Mouse (Mus musculus) hindbrain, embryonic 11.5 days (tissue): ENCODE data around the gene Srd5a2. TPM values are rescaled to one million over a fixed set of nuclear protein-coding genes. Genes with fewer than 3 reads are reported as not detected.

Source experiments
- ATAC-seq: fragments of 200-750 bp; cut with Nextera tagmentation; 2 replicates; pipeline ENCODE4 v1.8.0; 2017; ENCODE audit warnings: mild to moderate bottlenecking, moderate TSS enrichment, moderate library complexity; ENCODE audit not compliant: low FRiP score
- DNase-seq: peaks from one replicate; pipeline ENCODE4 v3.0.0-alpha.2; 2015; ENCODE audit warnings: low spot score
- H3K27ac ChIP-seq: fragments of 300-500 bp; sonication (generic); 2 replicates; pipeline ENCODE4 v1.5.1; 2014; ENCODE audit warnings: mild to moderate bottlenecking, low read depth, low read length
- H3K27me3 ChIP-seq: fragments of 300-500 bp; sonication (generic); 2 replicates; pipeline ENCODE4 v1.6.1; 2014; ENCODE audit warnings: mild to moderate bottlenecking, low read length, moderate library complexity, mixed read lengths; ENCODE audit not compliant: control insufficient read depth, insufficient read depth
- H3K36me3 ChIP-seq: fragments of 300-500 bp; sonication (generic); 2 replicates; pipeline ENCODE4 v1.6.1; 2014; ENCODE audit warnings: mild to moderate bottlenecking, low read length, moderate library complexity, mixed read lengths; ENCODE audit not compliant: control insufficient read depth, insufficient read depth
- H3K4me1 ChIP-seq: fragments of 300-500 bp; sonication (generic); replicated peaks from 2 replicates; pipeline ENCODE4 v1.6.1; 2014; ENCODE audit warnings: low read length, mixed read lengths; ENCODE audit not compliant: control insufficient read depth, insufficient read depth
- H3K4me2 ChIP-seq: fragments of 300-500 bp; sonication (generic); replicated peaks from 2 replicates; pipeline ENCODE4 v1.6.1; 2014; ENCODE audit warnings: mild to moderate bottlenecking, low read depth, low read length
- H3K4me3 ChIP-seq: fragments of 300-500 bp; sonication (generic); 2 replicates; pipeline ENCODE4 v1.5.1; 2014; ENCODE audit warnings: low read depth, low read length
- H3K9ac ChIP-seq: fragments of 300-500 bp; sonication (generic); 2 replicates; pipeline ENCODE4 v1.6.1; 2014; ENCODE audit warnings: low read depth, low read length
- H3K9me3 ChIP-seq: fragments of 300-500 bp; sonication (generic); 2 replicates; pipeline ENCODE4 v1.6.1; 2016; ENCODE audit warnings: low read length; ENCODE audit not compliant: control insufficient read depth
- WGBS: fragments of 180-500 bp; shearing (Covaris S2); extraction: QIAGEN DNeasy Blood & Tissue Kit; methylation state at CpG from one replicate; pipeline ENCODE4 v1.1.7; 2014; 5-methylcytosine and 5-hydroxymethylcytosine counted together
- polyA plus RNA-seq: library from polyadenylated mRNA; unstranded; fragments of >200 nt; fragmentation: Nextera tagmentation; extraction: Ambion mirVana; gene quantifications from 2 replicates; pipeline ENCODE4 v1.2.1, GENCODE M21; 2014

Srd5a2 gene
- polyA plus RNA-seq, 1 experiment from 2014 or later: not detected

GRCm38 (mm10) chr17:73970361-73971027 lies 77.2 kb downstream of the Srd5a2 start:
- DNase-seq: no peak
- no peaks in the 10 kb centered on the region for H3K4me1 ChIP-seq
- H3K4me2 ChIP-seq: no peak overlapping the region
- no peaks in the 10 kb centered on the region for H3K27me3 ChIP-seq
- no peaks in the 10 kb centered on the region for H3K9me3 ChIP-seq
- no peak for ATAC-seq
- whole genome bisulfite sequencing: 81% methylated on average over 3 of the region's 3 CpGs
- no peaks in the 10 kb centered on the region for H3K36me3 ChIP-seq
- H3K9ac ChIP-seq: no peak overlapping the region
- H3K4me3 ChIP-seq: no peak overlapping the region
- H3K27ac ChIP-seq: no peak overlapping the region

Other genes with a start within 250 kb of the Srd5a2 start
- gene Ehd3, start 243.8 kb downstream of the Srd5a2 start, polyA plus RNA-seq: 7.0 and 8.3 TPM in 2 replicates
- 0.48 and 0.56 TPM in 2 replicates for gene Xdh, start 97.7 kb downstream of the Srd5a2 start, polyA plus RNA-seq
- gene Memo1, start 247.6 kb upstream of the Srd5a2 start, polyA plus RNA-seq: 82.3 and 86.9 TPM in 2 replicates